Mouse (Mus musculus): ENCODE data around the gene Ifrd2.

- TF ChIP-seq EP300 (IDR thresholded peaks at IDR 0.05; ENCODE audit: insufficient read depth, low read depth, low read length) (no peak), CTCF (IDR thresholded peaks at IDR 0.05; ENCODE audit: low read depth, low read length) (no peak)
Measured at GRCm38 (mm10) chr9:107547026-107547425, 40.4 kb upstream of the Ifrd2 start, which contains the start of gene Zmynd10.
